Mouse (Mus musculus) G1E (cell line): Measurements from ENCODE around the gene Fam205a4. TPM values are rescaled to one million over a fixed set of nuclear protein-coding genes. Genes with fewer than 3 reads are reported as not detected.
"Not testable (repeated sequence)": the region's sequence is repeated elsewhere in the genome, so short reads cannot be mapped to it uniquely, and the experiment has no call there.

Source experiments
- ATAC-seq: 2 replicates; pipeline ENCODE4 v1.8.0; 2016; ENCODE audit warnings: mild to moderate bottlenecking; ENCODE audit not compliant: insufficient number of reproducible peaks, poor library complexity, low FRiP score, severe bottlenecking; ENCODE audit errors: extremely low read depth
- DNase-seq: peaks from one replicate; pipeline ENCODE4 v3.0.0; 2012; ENCODE audit warnings: low spot score
- H3K27me3 ChIP-seq: 2 replicates; pipeline ENCODE4 v1.6.1; 2012; ENCODE audit warnings: mild to moderate bottlenecking, low read length, inconsistent platforms; ENCODE audit not compliant: insufficient read depth
- H3K36me3 ChIP-seq: replicated peaks from 2 replicates; pipeline ENCODE3; 2012; ENCODE audit warnings: mild to moderate bottlenecking, inconsistent platforms
- H3K4me1 ChIP-seq: 2 replicates; pipeline ENCODE4 v1.6.1; 2012; ENCODE audit warnings: low read depth, low read length, inconsistent platforms, mixed read lengths; ENCODE audit not compliant: insufficient read depth
- H3K4me3 ChIP-seq: 2 replicates; pipeline ENCODE4 v1.5.1; 2012; ENCODE audit warnings: low read depth, mild to moderate bottlenecking, inconsistent platforms, low read length, moderate library complexity, mixed read lengths
- H3K9me3 ChIP-seq: replicated peaks from 2 replicates; pipeline ENCODE4 v1.6.1; 2012; ENCODE audit warnings: inconsistent platforms
- polyA plus RNA-seq: library from polyadenylated mRNA; stranded (reverse); fragments of >175 nt; gene quantifications from 2 replicates; pipeline ENCODE4 v1.2.3, GENCODE M21; 2012
- total RNA-seq, 2 experiments: library from RNA; stranded (forward) in 1 of 2; stranded (reverse) in 1 of 2; fragments of 200-1000 nt in 1 of 2; fragments of >200 nt in 1 of 2; fragmentation: Nextera tagmentation in 1 of 2; gene quantifications; 2 replicates each; pipeline ENCODE4 v1.2.3; 2014 to 2017

Gene Fam205a4
- not detected in 2 replicates for total RNA-seq (2014; fragmentation: Nextera tagmentation)
- total RNA-seq (2017), result not detected in 2 replicates
- polyA plus RNA-seq, result not detected in 2 replicates

DNA sequence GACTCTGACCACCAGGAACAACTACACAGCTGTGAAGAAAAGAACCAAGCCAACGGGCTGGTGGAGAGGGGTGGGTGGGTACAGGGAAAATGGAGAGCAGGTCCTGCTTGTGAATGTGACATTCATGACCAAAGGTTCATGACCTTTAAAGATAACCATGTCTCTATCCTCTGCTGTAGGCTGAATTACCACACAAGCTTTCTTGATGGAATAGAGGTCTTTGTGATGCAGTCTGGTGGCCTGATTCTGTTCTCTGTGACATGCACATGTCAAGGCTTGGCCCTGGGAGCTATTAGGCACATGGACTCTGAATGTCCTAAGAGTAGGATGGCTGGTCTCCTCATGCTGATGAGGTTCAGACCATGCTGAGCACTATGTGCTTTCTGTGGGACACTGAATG is at the start of gene Fam205a4:
TSS of gene Fam205a4 (plus strand) at position 301 of the 400 bp plus-strand sequence.
- not testable (repeated sequence) for H3K27me3 ChIP-seq, ATAC-seq, H3K4me3 ChIP-seq, H3K4me1 ChIP-seq, DNase-seq, H3K36me3 ChIP-seq, H3K9me3 ChIP-seq

DNA sequence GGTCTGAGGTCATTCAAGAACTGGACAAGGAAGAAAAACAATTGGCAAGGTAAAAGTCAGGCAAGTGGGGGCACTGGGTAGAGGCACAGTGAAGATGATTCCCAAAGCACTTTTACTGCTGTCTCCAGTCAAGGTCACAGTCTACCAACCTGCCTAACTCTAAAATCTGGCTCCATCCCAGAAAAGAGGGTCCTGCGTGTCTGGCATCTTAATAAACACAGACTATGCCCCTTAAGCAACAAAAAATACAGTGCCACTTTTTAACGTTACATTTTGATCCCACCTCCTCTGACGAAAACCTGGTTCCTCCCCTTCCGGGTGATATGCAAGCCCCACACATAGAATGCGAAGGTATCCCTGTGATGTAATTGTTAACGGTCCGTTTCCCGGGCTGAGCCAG is 24.6 kb upstream of the Fam205a4 start, which contains the start of gene Gm20878:
TSS of gene Gm20878 (plus strand) at position 301 of the 400 bp plus-strand sequence.
- not testable (repeated sequence) for H3K4me3 ChIP-seq, ATAC-seq, H3K36me3 ChIP-seq, H3K4me1 ChIP-seq, H3K9me3 ChIP-seq, H3K27me3 ChIP-seq, DNase-seq

Other genes with a start within 250 kb of the Fam205a4 start
- 95.3 and 110 TPM in 2 replicates for gene Dctn3, start 242.9 kb upstream of the Fam205a4 start, total RNA-seq (2014; fragmentation: Nextera tagmentation)
- gene Dctn3, start 242.9 kb upstream of the Fam205a4 start, total RNA-seq (2017), result 133 and 178 TPM in 2 replicates
- 187 and 274 TPM in 2 replicates for gene Dctn3, start 242.9 kb upstream of the Fam205a4 start, polyA plus RNA-seq
- not detected in 2 replicates for gene Arid3c, start 234.9 kb upstream of the Fam205a4 start, total RNA-seq (2014; fragmentation: Nextera tagmentation)
- gene Arid3c, start 234.9 kb upstream of the Fam205a4 start, total RNA-seq (2017), result 0.12 TPM in 1 of 2 replicates, not detected in the other
- gene Arid3c, start 234.9 kb upstream of the Fam205a4 start, polyA plus RNA-seq, result not detected in 2 replicates
- gene Galt, start 210.8 kb upstream of the Fam205a4 start, total RNA-seq (2014; fragmentation: Nextera tagmentation), result 43.9 and 58.2 TPM in 2 replicates
- gene Galt, start 210.8 kb upstream of the Fam205a4 start, total RNA-seq (2017), result 34.2 and 37.7 TPM in 2 replicates
- gene Galt, start 210.8 kb upstream of the Fam205a4 start, polyA plus RNA-seq, result 41.0 and 52.4 TPM in 2 replicates
- gene Sigmar1, start 209.9 kb upstream of the Fam205a4 start, total RNA-seq (2014; fragmentation: Nextera tagmentation), result 53.4 and 57.8 TPM in 2 replicates
- gene Sigmar1, start 209.9 kb upstream of the Fam205a4 start, total RNA-seq (2017), result 36.0 and 39.1 TPM in 2 replicates
- 32.8 and 54.3 TPM in 2 replicates for gene Sigmar1, start 209.9 kb upstream of the Fam205a4 start, polyA plus RNA-seq
- 2.3 TPM in 1 of 2 replicates, not detected in the other for gene Ccl27a, start 191.8 kb upstream of the Fam205a4 start, total RNA-seq (2014; fragmentation: Nextera tagmentation)
- gene Ccl27a, start 191.8 kb upstream of the Fam205a4 start, total RNA-seq (2017), result not detected in 2 replicates
- gene Ccl27a, start 191.8 kb upstream of the Fam205a4 start, polyA plus RNA-seq, result 1.2 TPM in 1 of 2 replicates, not detected in the other
- gene Gm21541, start 62.4 kb upstream of the Fam205a4 start, total RNA-seq (2014; fragmentation: Nextera tagmentation), result not detected in 2 replicates
- not detected in 2 replicates for gene Gm21541, start 62.4 kb upstream of the Fam205a4 start, total RNA-seq (2017)
- not detected in 2 replicates for gene Gm21541, start 62.4 kb upstream of the Fam205a4 start, polyA plus RNA-seq
- gene Gm20878, start 24.5 kb upstream of the Fam205a4 start, total RNA-seq (2014; fragmentation: Nextera tagmentation), result 0.98 TPM in 1 of 2 replicates, not detected in the other
- 0.44 TPM in 1 of 2 replicates, not detected in the other for gene Gm20878, start 24.5 kb upstream of the Fam205a4 start, total RNA-seq (2017)
- gene Gm20878, start 24.5 kb upstream of the Fam205a4 start, polyA plus RNA-seq, result 0.43 TPM in 1 of 2 replicates, not detected in the other
- not detected in 2 replicates for gene Gm21093, start 68.7 kb downstream of the Fam205a4 start, total RNA-seq (2014; fragmentation: Nextera tagmentation)
- not detected in 2 replicates for gene Gm21093, start 68.7 kb downstream of the Fam205a4 start, total RNA-seq (2017)
- 0.04 TPM in 1 of 2 replicates, not detected in the other for gene Gm21093, start 68.7 kb downstream of the Fam205a4 start, polyA plus RNA-seq
- gene Gm3893, start 125.1 kb downstream of the Fam205a4 start, total RNA-seq (2014; fragmentation: Nextera tagmentation), result not detected in 2 replicates
- not detected in 2 replicates for gene Gm3893, start 125.1 kb downstream of the Fam205a4 start, total RNA-seq (2017)
- not detected in 2 replicates for gene Gm3893, start 125.1 kb downstream of the Fam205a4 start, polyA plus RNA-seq
- gene Gm13304, start 148.8 kb downstream of the Fam205a4 start, total RNA-seq (2014; fragmentation: Nextera tagmentation), result not detected in 2 replicates
- gene Gm13304, start 148.8 kb downstream of the Fam205a4 start, total RNA-seq (2017), result 0.16 TPM in 1 of 2 replicates, not detected in the other
- not detected in 2 replicates for gene Gm13304, start 148.8 kb downstream of the Fam205a4 start, polyA plus RNA-seq
- gene Gm13306, start 187.4 kb downstream of the Fam205a4 start, total RNA-seq (2014; fragmentation: Nextera tagmentation), result not detected in 2 replicates
- not detected in 2 replicates for gene Gm13306, start 187.4 kb downstream of the Fam205a4 start, total RNA-seq (2017)
- not detected in 2 replicates for gene Gm13306, start 187.4 kb downstream of the Fam205a4 start, polyA plus RNA-seq
- not detected in 2 replicates for gene Gm13305, start 202.5 kb downstream of the Fam205a4 start, total RNA-seq (2014; fragmentation: Nextera tagmentation)
- gene Gm13305, start 202.5 kb downstream of the Fam205a4 start, total RNA-seq (2017), result 0.05 TPM in 1 of 2 replicates, not detected in the other
- gene Gm13305, start 202.5 kb downstream of the Fam205a4 start, polyA plus RNA-seq, result not detected in 2 replicates